Mouse (Mus musculus): ENCODE results near the gene AU018091.
"Not testable (repeated sequence)": the region's sequence is repeated elsewhere in the genome, so short reads cannot be mapped to it uniquely, and the experiment has no call there.

Gene AU018091

DNA sequence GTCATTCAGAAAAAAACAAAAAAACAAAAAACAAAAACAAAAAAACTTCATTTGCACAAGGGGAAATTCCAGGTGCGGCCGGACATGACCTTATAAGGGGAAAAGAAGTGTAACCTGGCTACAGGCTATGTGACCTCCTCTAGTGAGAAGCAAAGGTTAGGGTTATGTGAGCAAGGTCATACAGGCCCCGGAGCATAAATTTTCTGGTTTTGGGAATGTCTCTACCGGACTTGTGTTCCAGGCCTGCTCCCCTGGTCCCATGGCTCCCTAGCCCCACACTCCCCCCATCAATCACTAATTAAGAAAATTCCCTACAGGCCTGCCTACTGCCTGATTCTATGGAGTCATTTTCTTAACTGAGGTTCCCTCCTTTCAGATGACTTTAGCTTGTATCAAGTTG is 2.7 kb downstream of the AU018091 start:
- DNase-seq (ENCODE audit: extremely low spot score, low spot score) = no peak

DNA sequence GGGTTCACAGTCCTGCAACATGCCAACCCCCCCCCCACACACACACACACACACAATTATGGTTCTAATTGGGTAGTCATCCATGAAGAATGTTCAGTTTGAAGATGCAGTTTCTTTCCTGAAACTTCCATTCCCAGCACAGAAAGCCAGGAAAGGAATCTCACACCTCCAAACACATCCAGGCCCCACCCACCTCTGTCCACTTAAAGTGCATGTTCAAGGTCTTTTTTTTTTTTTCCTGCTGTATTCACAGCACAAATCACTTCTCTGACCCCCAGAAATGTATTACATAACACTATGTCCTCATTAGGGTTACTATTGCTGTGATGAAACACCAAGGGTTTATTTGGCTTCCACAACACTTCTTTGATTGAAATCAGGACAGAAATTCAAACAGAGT is 4.0 kb downstream of the AU018091 start:
- no peak for DNase-seq (ENCODE audit: extremely low spot score, low spot score)

DNA sequence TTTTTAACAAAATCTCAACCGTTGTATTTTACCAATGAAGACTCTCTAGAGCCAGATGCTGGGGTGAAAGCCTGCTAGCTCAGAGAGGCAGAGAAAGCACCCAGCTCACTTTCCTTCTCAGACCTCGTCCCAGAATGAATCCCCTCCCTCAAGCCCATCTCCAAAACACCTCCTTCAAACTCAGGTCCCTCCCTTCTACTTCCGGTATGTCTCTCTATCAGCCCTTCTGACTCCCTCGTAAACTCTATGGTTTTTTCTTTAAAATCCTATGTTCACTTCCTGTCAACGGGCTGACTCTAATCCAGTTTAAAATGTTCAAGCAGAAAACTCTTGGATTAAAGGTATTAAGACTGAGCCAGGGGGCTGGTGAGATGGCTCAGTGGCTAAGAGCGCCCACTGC is 4.6 kb downstream of the AU018091 start:
- no peak for DNase-seq (ENCODE audit: extremely low spot score, low spot score)

DNA sequence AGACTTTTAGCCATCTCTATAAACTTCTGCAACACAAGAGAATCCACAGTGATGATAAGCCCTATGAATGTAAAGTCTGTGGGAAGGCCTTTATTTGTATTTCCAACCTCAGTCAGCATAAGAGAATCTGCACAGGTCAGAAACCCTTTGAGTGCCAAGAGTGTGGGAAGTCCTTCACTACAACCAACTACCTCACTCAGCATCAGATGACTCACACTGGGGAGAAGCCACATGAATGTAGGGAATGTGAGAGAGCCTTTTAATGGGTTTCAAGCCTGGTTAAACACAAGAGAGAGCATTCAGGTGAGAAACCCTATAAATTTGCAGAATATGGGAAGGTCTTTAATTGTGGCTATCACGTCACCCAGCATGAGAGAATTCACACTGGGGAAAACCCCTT is 18.6 kb downstream of the AU018091 start:
- no peak for DNase-seq (ENCODE audit: extremely low spot score, low spot score)

DNA sequence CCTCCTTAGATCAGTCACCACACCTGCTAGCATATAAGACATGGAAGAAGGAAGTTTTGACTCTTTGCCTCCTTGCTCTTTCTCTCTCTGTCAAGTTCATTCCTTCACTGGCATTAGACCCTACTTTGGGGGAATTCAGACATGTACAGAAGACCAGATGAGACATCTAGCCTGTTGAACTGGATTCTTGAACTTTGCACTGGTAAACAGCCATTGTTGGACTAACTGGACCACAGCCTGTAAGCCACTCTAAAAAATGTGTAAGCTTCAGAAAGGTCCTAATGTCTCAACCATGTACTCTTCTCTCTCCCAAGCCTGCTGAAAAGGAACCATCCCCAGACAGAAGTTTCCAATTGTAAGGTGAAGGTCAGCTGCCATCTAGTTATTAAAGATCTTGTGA is 22.9 kb downstream of the AU018091 start:
- no peak for DNase-seq (ENCODE audit: extremely low spot score, low spot score)

DNA sequence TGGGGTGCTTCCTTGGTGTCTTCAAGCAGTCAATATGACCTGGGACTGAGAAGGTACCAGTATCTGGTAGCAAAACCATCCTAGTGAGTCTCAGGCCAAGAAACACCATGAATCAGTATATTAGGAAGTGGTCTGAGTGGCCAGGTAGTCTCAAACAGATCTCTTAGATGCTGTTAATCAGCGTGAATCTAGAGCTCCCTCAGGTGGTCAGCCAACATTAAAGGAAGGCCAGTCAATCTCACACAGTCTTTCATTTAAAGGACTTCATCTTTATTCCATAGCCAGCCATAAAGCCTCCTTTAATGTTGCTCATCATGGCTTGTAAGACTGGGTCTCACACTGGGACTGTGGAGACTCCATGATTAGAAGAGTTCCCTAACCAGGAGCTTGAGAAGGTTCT is 25.7 kb downstream of the AU018091 start:
- DNase-seq (ENCODE audit: extremely low spot score, low spot score) = no peak

DNA sequence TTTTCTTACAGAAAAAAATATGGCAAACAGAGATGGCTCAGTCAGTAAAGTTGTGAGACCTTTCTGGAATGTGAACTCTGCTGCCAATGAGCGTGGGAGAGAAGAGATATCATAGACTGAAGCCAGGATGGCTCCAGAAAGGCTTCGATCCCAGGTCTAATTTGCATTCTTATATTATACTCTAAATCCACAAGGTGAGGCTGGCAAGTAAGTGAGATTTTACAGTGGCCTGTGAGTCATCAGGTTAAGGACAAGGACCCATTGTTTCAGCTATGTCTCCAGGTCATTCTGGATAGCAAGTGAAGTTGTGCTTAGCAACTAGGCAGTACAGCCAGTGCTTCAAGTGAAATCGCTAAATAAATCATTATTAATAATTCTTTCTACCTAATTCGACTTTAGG is 33.4 kb downstream of the AU018091 start:
- no peak for DNase-seq (ENCODE audit: extremely low spot score, low spot score)

DNA sequence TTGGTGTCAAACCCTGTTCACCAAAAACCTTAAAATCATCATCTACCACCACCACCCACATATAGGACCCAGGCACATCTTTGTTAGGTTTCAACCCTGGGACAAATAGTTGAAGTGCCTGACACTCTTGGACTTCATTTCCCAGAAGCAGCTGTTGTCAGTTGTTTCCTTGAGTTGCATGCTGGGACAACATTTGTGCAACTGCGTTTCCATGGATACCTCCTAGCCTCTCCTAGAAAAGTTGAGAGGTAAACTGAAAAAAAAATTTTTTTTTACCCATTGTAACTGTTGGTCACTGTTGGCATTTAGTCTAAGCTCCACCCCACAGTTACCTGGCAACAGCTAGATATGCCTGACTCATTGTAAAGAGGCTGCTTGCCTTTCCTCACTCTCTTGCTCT is 34.3 kb downstream of the AU018091 start:
- DNase-seq (ENCODE audit: extremely low spot score, low spot score) = no peak

DNA sequence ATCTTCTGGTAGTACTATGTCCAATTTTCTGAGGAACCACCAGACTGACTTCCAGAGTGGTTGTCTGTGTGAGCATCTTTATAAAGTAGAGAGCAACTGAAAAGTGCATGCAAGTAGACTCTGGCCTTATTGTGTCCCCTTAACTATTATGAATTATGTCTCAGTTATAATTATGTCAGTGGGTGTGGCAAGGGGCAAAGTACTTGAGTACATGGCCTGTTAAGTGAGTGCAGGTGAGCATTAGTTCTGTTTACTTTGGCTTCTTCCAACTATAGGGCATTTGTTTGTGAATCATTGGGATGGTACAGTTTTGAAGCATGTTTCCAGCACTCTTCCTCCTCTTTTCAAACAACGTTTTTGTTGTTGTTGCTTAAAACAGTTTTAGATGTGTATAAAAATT is 38.7 kb downstream of the AU018091 start:
- no peak for DNase-seq (ENCODE audit: extremely low spot score, low spot score)

DNA sequence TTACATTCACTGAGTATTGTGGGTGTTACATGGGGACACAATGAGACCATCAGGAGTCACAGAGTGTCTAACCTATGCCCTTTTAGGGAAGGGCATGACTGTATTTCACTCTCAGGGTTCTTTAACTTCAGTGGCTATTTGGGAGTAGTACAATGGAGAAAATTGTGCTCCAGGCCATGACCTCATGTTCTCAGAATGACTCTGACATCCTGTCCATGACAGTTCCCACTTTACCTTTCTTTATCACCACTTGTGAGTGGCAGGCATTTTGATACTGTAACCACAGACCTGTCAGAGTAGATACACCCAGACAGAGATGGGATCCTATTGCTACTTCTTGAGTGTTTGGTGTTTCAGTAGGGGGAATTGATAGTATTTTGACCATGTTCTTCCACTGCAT is 40.4 kb downstream of the AU018091 start:
- not testable (repeated sequence) for DNase-seq (ENCODE audit: extremely low spot score, low spot score)

DNA sequence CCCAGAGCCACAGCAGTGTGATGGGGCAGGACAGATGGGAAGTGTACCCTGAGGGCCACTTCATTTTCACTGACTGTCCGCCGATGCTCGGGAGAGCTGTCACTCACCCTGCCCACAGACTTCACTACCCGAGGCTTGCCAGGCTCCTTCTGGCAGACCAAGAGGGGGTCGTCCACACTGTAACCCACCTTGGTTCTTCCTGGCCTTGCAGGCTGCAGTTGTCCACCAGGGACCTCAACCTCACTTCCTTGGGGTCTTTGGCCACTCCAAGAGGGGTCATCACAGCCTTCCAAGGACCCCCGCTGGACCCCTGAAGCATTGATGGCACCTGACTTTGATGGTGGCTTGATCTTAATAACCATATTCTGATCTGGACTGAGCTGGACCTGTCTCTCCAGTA is 57.8 kb downstream of the AU018091 start:
- DNase-seq (ENCODE audit: extremely low spot score, low spot score) = not testable (repeated sequence)

DNA sequence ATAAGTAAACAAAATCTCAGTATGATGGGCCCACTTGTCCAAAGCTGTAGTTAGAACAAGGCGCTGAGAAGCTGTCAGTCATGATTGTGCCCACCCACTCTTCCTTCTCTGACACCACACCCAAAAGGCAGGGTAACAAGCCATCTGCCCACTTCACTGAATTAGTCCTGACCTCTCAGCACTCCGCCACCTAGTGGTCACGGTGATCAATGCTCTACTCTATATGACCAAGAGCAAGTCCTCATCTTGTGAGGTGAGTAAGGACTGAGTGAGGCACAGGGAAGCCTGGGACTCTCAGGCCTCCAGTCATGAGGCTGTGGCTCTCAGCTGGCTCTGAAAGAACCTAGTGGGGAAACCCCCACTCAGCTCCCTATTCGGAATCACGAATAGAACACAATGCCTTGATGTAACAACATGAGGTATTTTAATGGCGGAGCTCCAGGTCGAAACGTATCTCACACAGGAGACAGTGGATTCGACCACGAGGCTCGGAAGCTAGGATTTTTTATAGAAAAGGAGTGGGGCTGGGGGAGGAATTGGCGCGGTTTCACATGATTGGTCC is 62.4 kb downstream of the AU018091 start:
- DNase-seq (ENCODE audit: extremely low spot score, low spot score) = not testable (repeated sequence)

Data from neural tube, embryonic 10.5 days (tissue).